Mouse (Mus musculus) heart, embryonic 14.5 days (tissue): Measurements from ENCODE around the gene Fance. TPM values are rescaled to one million over a fixed set of nuclear protein-coding genes. Genes with fewer than 3 reads are reported as not detected.

Source experiments
- ATAC-seq: fragments of 200-750 bp; cut with Nextera tagmentation; 2 replicates; pipeline ENCODE4 v1.8.0; 2017; ENCODE audit warnings: low read depth, moderate TSS enrichment; ENCODE audit not compliant: insufficient number of reproducible peaks, insufficient read depth, low FRiP score
- H3K27ac ChIP-seq, 2 experiments: fragments of 200-500 bp in 1 of 2; fragments of 300-500 bp in 1 of 2; sonication (generic) in 1 of 2; replicated peaks in 1 of 2; 2 replicates each; pipeline ENCODE4 v1.5.1; 2012 to 2014; ENCODE audit warnings: low read depth in 2 of 2, low read length in 2 of 2, control low read depth in 1 of 2, mild to moderate bottlenecking in 1 of 2, mixed read lengths in 1 of 2; ENCODE audit not compliant: control insufficient read depth in 1 of 2, insufficient read depth in 1 of 2
- H3K27me3 ChIP-seq: fragments of 300-500 bp; sonication (generic); 2 replicates; pipeline ENCODE4 v1.6.1; 2014; ENCODE audit warnings: mild to moderate bottlenecking, low read length, control low read depth; ENCODE audit not compliant: control insufficient read depth, insufficient read depth
- H3K36me3 ChIP-seq: fragments of 300-500 bp; sonication (generic); 2 replicates; pipeline ENCODE4 v1.6.1; 2014; ENCODE audit warnings: mild to moderate bottlenecking, control low read depth, low read length, mixed read lengths; ENCODE audit not compliant: control insufficient read depth, insufficient read depth
- H3K4me1 ChIP-seq, 2 experiments: fragments of 200-500 bp in 1 of 2; fragments of 300-500 bp in 1 of 2; sonication (generic) in 1 of 2; 2 replicates each; pipeline ENCODE4 v1.6.1; 2012 to 2014; ENCODE audit warnings: low read length in 2 of 2, control low read depth in 1 of 2, mixed read lengths in 1 of 2; ENCODE audit not compliant: control insufficient read depth in 2 of 2, insufficient read depth in 2 of 2
- H3K4me2 ChIP-seq: fragments of 300-500 bp; sonication (generic); 2 replicates; pipeline ENCODE4 v1.6.1; 2014; ENCODE audit warnings: mild to moderate bottlenecking, low read length
- H3K4me3 ChIP-seq, 2 experiments: fragments of 200-500 bp in 1 of 2; fragments of 300-500 bp in 1 of 2; sonication (generic) in 1 of 2; 2 replicates each; pipeline ENCODE4 v1.5.1; 2012 to 2014; ENCODE audit warnings: low read length in 2 of 2, mild to moderate bottlenecking in 2 of 2, control low read depth in 1 of 2, low read depth in 1 of 2, moderate library complexity in 1 of 2; ENCODE audit not compliant: control insufficient read depth in 1 of 2, insufficient read depth in 1 of 2
- H3K9ac ChIP-seq: fragments of 300-500 bp; sonication (generic); 2 replicates; pipeline ENCODE4 v1.6.1; 2014; ENCODE audit warnings: mild to moderate bottlenecking, low read length
- H3K9me3 ChIP-seq: fragments of 300-500 bp; sonication (generic); 2 replicates; pipeline ENCODE4 v1.6.1; 2016; ENCODE audit warnings: low read length, control low read depth; ENCODE audit not compliant: control insufficient read depth
- WGBS: fragments of 180-500 bp; shearing (Covaris S2); extraction: QIAGEN DNeasy Blood & Tissue Kit; methylation state at CpG from one replicate; pipeline ENCODE4 v1.1.7; 2014; 5-methylcytosine and 5-hydroxymethylcytosine counted together
- polyA plus RNA-seq: library from polyadenylated mRNA; unstranded; fragments of >200 nt; fragmentation: Nextera tagmentation; extraction: Ambion mirVana; gene quantifications from 2 replicates; pipeline ENCODE4 v1.2.1, GENCODE M21; 2014

The Fance gene
- polyA plus RNA-seq, 1 experiment from 2014 or later: 19.5 TPM

DNA sequence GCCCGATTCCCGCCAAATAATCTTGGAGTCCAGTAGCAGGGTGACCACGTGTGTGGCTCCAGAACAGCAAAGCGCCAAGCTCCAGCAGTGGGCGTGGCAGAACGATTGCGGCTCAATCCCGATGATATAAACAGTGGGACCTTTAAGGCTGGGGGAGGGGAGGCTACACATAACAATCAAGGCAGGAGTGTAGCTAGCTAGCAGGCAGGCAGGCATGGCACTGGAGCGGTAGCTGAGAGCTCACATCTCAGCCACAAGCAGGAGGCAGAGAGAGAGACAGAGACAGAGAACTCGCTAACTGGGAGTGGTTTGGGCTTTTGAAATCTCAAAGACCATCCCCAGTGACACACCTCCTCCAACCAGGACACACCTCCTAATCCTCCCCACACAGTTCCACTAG, 8.1 kb upstream of the Fance start:
- no peaks in the 10 kb centered on the region for H3K27me3 ChIP-seq
- WGBS: 51% methylated on average over 10 of the region's 10 CpGs
- H3K4me1 ChIP-seq: peaks cover 5% of the 10 kb centered on the region in 2 experiments
- H3K36me3 ChIP-seq: no peaks in the 10 kb centered on the region
- H3K9me3 ChIP-seq: no peaks in the 10 kb centered on the region
- no peak overlapping the region for H3K9ac ChIP-seq
- ATAC-seq: no peak
- H3K4me3 ChIP-seq: no peak overlapping the region
- H3K4me2 ChIP-seq: no peak overlapping the region
- H3K27ac ChIP-seq: no peak overlapping the region

DNA sequence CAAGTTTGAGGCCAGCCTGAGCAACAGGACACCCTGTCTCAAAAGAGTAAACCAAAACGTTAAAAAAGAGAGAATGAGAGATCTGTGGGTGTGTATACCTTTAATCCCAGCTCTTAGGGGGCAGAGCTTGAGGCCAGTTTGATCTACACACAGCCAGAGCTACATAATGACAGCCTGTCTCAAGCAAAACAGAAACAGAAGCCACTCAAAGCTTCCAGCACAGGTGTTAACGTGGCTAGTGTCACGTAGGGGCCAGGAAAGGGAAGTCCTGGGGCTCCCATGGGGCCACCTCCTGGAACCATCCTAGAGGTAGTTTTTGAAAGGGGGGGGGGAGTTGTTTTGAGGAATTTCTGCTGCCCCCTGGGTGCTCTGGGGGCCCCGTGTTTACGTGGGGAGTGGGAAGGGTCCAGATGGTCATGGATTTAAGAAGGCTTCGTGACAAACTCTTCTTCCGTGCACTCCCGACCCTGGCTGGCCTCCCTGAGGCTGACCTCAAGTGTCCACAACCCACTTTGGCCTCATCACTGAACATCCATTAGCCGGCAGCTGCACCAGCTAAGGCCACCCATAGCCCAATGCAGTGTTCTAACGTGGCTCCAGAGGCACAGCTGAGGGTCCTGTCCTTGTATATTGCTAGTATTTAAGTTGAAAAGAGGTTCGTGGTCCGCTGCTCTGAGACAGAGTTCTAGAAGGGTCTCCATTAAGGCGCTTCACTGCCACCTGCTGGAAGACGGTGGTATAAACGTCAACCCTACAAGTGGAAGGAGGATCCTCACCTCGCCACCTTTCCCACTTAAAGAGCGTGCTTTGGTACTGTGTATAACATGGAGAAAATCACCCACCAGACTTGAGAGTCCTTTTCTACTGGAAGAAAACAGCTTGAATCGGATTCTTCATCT, 4.8 kb upstream of the Fance start:
- no peak overlapping the region for H3K4me3 ChIP-seq
- peak overlapping the region; percentile 56 for H3K4me2 ChIP-seq
- 8% methylated on average over 18 of the region's 18 CpGs for WGBS
- H3K27ac ChIP-seq: peak overlapping the region in 1 of 2 experiments; percentile 24; a peak in 1 of 4 replicates
- H3K9me3 ChIP-seq: no peaks in the 10 kb centered on the region
- peaks cover 5 to 11% of the 10 kb centered on the region in 2 experiments for H3K4me1 ChIP-seq
- peak overlapping the region; percentile 57; the same call in 1 of the 2 replicates for H3K9ac ChIP-seq
- no peak for ATAC-seq
- H3K36me3 ChIP-seq: no peaks in the 10 kb centered on the region
- no peaks in the 10 kb centered on the region for H3K27me3 ChIP-seq

GRCm38 (mm10) chr17:28310831-28311230, 2.5 kb upstream of the Fance start:
- H3K4me2 ChIP-seq: no peak overlapping the region
- 74% methylated on average over 3 of the region's 3 CpGs for whole genome bisulfite sequencing

DNA sequence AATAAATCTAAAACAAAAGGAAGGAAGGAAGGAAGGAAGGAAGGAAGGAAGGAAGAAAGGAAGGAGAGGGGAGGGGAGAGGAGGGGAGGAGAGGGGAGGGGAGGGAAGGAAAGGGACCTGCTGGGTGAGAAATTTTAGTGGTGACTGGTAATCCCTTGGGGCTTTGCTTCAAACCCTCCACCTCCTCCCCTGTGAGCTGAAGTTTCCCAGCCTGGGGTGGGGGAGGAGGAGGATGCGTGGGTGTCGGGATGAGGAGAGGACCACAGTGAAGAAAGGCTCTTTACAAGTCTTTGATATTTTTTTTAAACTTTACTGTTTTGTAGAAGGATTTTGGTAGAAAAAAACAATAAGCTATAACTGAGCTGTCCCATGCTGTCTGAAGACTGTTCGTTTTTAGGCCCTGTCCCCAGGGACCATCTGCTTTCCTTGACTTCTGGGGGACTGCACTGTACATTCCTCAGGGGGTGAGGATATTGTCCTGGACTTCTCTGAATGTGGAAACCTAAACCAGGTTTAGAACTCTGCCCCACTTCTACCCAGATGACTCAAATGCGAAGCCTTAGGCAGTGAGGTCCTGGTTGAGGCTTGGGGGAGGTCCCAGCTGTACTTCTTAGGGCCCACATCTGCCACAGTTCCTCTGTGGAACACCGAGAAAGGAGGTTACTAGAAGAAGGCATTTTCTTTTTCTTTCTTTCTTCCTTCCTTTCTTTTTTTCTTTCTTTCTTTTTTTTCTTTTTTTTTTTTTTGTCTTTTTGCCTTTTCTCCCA, 1.8 kb upstream of the Fance start:
- no peak for ATAC-seq
- WGBS: 82% methylated on average over 5 of the region's 5 CpGs
- Histone ChIP-seq H3K9ac (no peak overlapping the region), H3K36me3 (peaks cover 9% of the 10 kb centered on the region), H3K9me3 (no peaks in the 10 kb centered on the region), H3K4me2 (no peak overlapping the region), H3K4me1 (peaks cover 7 to 22% of the 10 kb centered on the region in 2 experiments), H3K4me3 (no peak overlapping the region), H3K27me3 (no peaks in the 10 kb centered on the region), H3K27ac (no peak overlapping the region)

More at GRCm38 (mm10) chr17:28310831-28311230, 2.5 kb upstream of the Fance start:
- Histone ChIP-seq H3K4me1 (peaks cover 7 to 22% of the 10 kb centered on the region in 2 experiments), H3K27me3 (no peaks in the 10 kb centered on the region), H3K27ac (no peak overlapping the region), H3K4me3 (no peak overlapping the region), H3K9me3 (no peaks in the 10 kb centered on the region), H3K9ac (no peak overlapping the region), H3K36me3 (peaks cover 2% of the 10 kb centered on the region)
- no peak for ATAC-seq

GRCm38 (mm10) chr17:28312232-28313211, 797 bp upstream of the Fance start:
- no peak for ATAC-seq
- peak overlapping the region; percentile 59 for H3K4me2 ChIP-seq
- peak overlapping the region in 1 of 2 experiments; percentile 37; a peak in 1 of 4 replicates for H3K27ac ChIP-seq
- peak overlapping the region; percentile 50 for H3K9ac ChIP-seq
- 22% methylated on average over 17 of the region's 17 CpGs for WGBS
- H3K9me3 ChIP-seq: no peaks in the 10 kb centered on the region
- no peaks in the 10 kb centered on the region for H3K27me3 ChIP-seq
- peak overlapping the region; percentile 41 to 86 for H3K4me3 ChIP-seq
- peaks cover 19% of the 10 kb centered on the region for H3K36me3 ChIP-seq
- peaks cover 7 to 22% of the 10 kb centered on the region in 2 experiments for H3K4me1 ChIP-seq

- no peaks in the 10 kb centered on the region for H3K9me3 ChIP-seq
- no peaks in the 10 kb centered on the region for H3K27me3 ChIP-seq
- H3K4me3 ChIP-seq: peak overlapping the region; percentile 85 to 86
- H3K9ac ChIP-seq: peak overlapping the region; percentile 95
- H3K4me2 ChIP-seq: peak overlapping the region; percentile 87
- peak overlapping the region in 1 of 2 experiments; percentile 89; a peak in 2 of 4 replicates for H3K27ac ChIP-seq
- peaks cover 2 to 16% of the 10 kb centered on the region in 2 experiments; a peak in 3 of 4 replicates for H3K4me1 ChIP-seq
- ATAC-seq: peak; percentile 9; the same call in 1 of the 2 replicates
- under 1% methylated on average over 11 of the region's 11 CpGs for WGBS
- H3K36me3 ChIP-seq: peaks cover 32% of the 10 kb centered on the region
Observed at GRCm38 (mm10) chr17:28313880-28314225, 534 bp downstream of the Fance start.
